Mouse (Mus musculus): Measurements from ENCODE around the gene Schip1. TPM values are rescaled to one million over a fixed set of nuclear protein-coding genes. Genes with fewer than 3 reads are reported as not detected.

Gene Schip1
- under 1 TPM in 1 of 2 experiments, not detected in 1; 0.22 TPM for polyA plus RNA-seq (2017; shearing (Covaris generic))

GRCm38 (mm10) chr3:68064731-68065130 is at the start of gene Schip1:
TSS of gene Schip1 (plus strand) at chr3:68064802.

Other genes starting within 250 kb of the Schip1 start
- not detected for gene Iqcj, start 172.6 kb upstream of the Schip1 start, polyA plus RNA-seq (2017; shearing (Covaris generic))
- not detected for gene Iqschfp, start 172.6 kb upstream of the Schip1 start, polyA plus RNA-seq (2017; shearing (Covaris generic))

All from activated CD4-positive, CD25-positive, alpha-beta regulatory T cell (primary cell).